Mouse (Mus musculus) CH12.LX (cell line): ENCODE results near the gene Hpn.

Source experiments
- CTCF ChIP-seq, 2 experiments: IDR thresholded peaks in 1 of 2; conservative IDR thresholded peaks in 1 of 2; 2 replicates each; pipeline ENCODE4 v1.5.1; 2011 to 2012; ENCODE audit warnings: low read depth in 2 of 2, low read length in 2 of 2, improper control_type of control experiment in 1 of 2, inconsistent platforms in 1 of 2, mild to moderate bottlenecking in 1 of 2, moderate library complexity in 1 of 2
- EP300 ChIP-seq: IDR thresholded peaks from 2 replicates; pipeline ENCODE4 v1.6.1; 2011; ENCODE audit warnings: low read length, improper control_type of control experiment
- MXI1 ChIP-seq: IDR thresholded peaks from 2 replicates; pipeline ENCODE4 v1.6.1; 2011; ENCODE audit warnings: mild to moderate bottlenecking, low read depth, low read length, improper control_type of control experiment
- PAX5 ChIP-seq: IDR thresholded peaks from 2 replicates; pipeline ENCODE4 v1.6.1; 2012; ENCODE audit warnings: low read length, inconsistent platforms, mixed read lengths
- POLR2A ChIP-seq: IDR thresholded peaks from 2 replicates; pipeline ENCODE4 v1.6.1; 2011; ENCODE audit warnings: low read depth, mild to moderate bottlenecking, improper control_type of control experiment, low read length
- ZNF384 ChIP-seq: IDR thresholded peaks from 2 replicates; pipeline ENCODE4 v1.6.1; 2012; ENCODE audit warnings: low read depth, low read length, improper control_type of control experiment, inconsistent platforms

- TF ChIP-seq PAX5 (no peak), EP300 (no peak), CTCF (conservative IDR thresholded peaks at IDR 0.05 in 1 of 2, IDR thresholded peaks at IDR 0.05 in 1 of 2; ENCODE audit: low read depth in 2 of 2, low read length in 2 of 2) (no peak), ZNF384 (no peak), MXI1 (no peak), POLR2A (no peak)
These were observed 8.9 kb downstream of the Hpn start for GRCm38 (mm10) chr7:31106166-31106565.
